Mouse (Mus musculus): ENCODE measurements at regions not wholly inside any gene's neighbourhood (a gene's known extent, or its start where the extent isn't known, plus 50 kb on each side); places are given as distances from the start of the nearest gene placed in this dataset.

GRCm38 (mm10) chr19:14343890-14344289 is 254.0 kb downstream of the Tle4 start:
- in situ Hi-C loops (cut with MseI, MboI) = no loop called here

- in situ Hi-C loops (cut with MseI, MboI) = no loop called here
Measured at GRCm38 (mm10) chr19:14344467-14344866, 253.4 kb downstream of the Tle4 start.

DNA sequence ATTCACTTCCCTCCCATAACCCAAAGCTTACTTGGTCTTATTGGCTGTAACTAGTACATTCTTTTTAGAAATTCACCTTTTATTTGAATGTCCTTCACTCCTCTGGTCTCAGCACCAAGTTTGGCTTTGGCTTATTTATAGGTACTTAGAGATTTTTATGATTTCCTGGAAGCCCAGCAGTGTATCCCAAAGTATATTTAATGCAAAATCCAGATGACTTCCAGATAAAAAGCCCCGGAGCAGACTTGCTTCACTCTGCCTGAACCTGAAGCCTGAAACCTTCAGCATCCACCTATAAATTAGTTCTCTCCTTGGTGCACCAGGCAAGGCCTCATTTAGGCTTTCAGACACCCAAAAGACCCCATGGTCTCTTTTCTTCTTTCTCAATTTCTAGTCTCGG is 250.8 kb downstream of the Tle4 start:
- in situ Hi-C loops (cut with MseI, MboI) = no loop called here

DNA sequence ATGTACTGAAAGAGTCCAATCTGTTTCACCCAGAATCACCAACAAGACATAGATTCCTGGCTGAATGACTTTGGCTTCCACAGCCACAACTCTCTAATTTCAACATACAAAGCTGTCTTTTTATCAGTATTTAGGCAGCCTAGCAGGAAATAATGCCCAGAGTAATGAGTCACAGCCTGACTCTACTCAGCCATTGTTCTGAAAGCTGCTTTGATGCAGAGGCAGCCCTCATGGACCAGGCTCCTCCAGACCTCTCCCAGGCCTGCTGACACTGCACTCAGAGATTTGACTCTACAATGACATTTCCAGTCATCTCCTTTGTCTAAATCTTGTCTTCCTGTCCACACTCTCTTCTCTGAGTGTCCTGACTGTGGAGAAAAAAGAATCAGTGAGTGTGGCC is 250.4 kb downstream of the Tle4 start:
- in situ Hi-C loops (cut with MseI, MboI) = no loop called here

DNA sequence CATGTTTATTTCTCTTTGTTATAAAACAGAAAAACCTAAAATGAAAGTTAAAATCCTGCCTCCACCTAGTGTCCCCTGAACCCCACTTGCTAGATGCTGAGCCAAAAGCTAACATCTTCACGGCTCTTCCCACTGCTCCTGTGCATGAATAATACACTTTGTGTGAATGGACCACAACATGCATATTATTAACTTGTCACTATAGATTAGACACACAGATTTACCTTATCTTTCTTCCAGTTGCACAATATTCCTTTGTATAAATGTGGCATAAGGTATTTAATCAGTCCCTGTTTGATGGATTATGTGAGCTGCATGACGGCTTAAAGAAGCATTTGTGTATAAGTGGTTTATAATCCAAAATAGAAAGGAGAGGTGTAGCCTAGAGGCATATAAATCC is 248.1 kb downstream of the Tle4 start:
- in situ Hi-C loops (cut with MseI, MboI) = no loop called here

DNA sequence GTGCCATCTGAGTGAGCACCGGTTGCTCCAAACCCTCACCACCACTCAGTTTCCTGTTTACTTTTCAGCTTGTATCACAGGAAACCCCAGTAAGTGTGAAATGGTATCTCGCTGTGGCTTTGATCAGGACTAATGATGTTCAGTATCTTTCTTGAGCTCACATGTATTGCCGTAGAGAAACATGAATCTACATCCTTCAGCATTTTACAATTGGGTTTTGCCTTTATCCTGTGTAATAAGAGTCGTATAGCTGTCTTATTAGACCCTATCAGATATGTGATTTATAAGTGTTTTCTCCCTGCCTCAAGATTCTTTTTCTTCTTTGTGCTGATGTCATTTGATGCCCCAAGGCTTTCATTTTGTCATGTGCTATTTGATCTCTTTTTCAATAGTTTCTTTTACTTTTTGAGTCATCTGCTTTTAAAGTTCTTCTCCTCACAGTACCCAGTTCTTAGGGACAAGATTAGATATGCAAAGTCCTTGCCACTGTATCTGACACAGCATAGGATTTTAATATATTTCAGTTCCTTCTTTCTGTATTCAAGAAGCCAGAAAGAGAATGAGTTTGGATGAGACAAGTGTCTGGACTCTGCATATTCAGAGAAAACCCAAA is 246.0 kb downstream of the Tle4 start:
- in situ Hi-C loops (cut with MseI, MboI) = no loop called here

DNA sequence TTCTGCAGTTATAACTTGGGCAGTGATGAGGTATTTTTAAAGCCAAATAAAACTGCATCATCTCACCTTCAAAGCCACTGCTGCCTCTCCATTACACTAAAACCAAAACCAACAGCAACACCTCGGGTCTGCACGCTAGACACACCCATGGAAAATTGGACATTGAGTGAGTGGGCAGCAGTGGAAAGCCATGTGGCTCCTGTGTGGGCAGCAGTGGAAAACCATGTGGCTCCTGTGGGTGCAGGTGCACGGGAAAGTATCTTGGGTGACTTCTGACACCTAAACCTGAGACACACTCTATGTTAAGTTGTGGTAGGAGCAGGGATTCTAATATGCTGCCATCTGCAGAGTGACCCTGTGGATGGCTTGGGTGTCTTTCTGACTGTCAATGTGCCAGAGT is 245.3 kb downstream of the Tle4 start:
- in situ Hi-C loops (cut with MseI, MboI) = no loop called here

DNA sequence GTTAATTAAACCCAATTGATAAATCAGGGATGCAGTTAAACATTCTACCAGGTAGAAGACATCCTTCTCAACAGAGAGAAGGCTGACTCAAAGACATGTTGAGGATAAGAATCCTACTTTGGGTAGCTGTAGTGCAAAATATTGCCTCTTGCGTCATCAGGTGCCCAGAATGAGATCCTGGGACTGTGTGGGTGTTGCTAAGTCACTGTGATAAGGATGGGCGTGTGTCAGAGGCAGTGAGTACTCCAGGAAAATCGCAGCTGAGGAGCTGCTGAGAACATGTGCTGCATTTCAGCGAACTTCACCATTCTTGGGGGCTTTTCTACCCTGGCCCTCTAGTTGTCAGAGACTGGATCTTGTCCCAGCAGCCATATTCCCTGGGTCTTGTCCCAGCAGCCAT is 244.7 kb downstream of the Tle4 start:
- in situ Hi-C loops (cut with MseI, MboI) = no loop called here

GRCm38 (mm10) chr19:14355128-14355527 is 242.7 kb downstream of the Tle4 start:
- in situ Hi-C loops (cut with MseI, MboI) = no loop called here

- in situ Hi-C loops (cut with MseI, MboI) = no loop called here
Measured at GRCm38 (mm10) chr19:14355946-14356345, 241.9 kb downstream of the Tle4 start.

GRCm38 (mm10) chr19:14360611-14361010 is 237.2 kb downstream of the Tle4 start:
- in situ Hi-C loops (cut with MseI, MboI) = no loop called here

DNA sequence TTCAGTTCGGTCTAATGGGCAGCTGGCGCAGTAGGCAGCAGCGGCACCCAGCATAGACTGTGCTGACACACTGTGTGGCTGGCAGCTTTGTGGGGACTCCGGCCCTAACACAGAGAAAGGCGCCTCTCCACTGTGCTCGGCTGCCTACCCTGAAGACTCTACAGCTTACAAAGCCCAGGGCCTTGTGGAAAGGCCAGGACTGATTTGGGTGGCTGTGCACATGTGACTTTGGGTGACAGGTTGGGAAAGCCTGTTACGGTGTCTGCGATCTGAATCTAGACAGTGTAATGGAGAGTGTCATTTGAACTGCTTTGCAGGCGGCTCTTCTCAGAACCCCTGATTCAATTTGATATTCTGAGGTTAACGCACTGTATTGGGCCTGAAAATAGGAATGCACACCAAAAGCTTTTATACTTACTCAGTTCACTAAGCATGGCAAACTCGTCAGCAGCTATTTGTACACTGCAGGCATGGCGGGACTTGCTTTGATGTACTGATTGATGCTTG is 228.7 kb downstream of the Tle4 start:
- in situ Hi-C loops (cut with MseI, MboI) = no loop called here

- in situ Hi-C loops (cut with MseI, MboI) = no loop called here
Measured at GRCm38 (mm10) chr19:14371360-14371759, 226.5 kb downstream of the Tle4 start.

- in situ Hi-C loops (cut with MseI, MboI) = no loop called here
Measured at GRCm38 (mm10) chr19:14373996-14374395, 223.9 kb downstream of the Tle4 start.

- in situ Hi-C loops (cut with MseI, MboI) = no loop called here
Measured at GRCm38 (mm10) chr19:14380898-14381297, 217.0 kb downstream of the Tle4 start.

DNA sequence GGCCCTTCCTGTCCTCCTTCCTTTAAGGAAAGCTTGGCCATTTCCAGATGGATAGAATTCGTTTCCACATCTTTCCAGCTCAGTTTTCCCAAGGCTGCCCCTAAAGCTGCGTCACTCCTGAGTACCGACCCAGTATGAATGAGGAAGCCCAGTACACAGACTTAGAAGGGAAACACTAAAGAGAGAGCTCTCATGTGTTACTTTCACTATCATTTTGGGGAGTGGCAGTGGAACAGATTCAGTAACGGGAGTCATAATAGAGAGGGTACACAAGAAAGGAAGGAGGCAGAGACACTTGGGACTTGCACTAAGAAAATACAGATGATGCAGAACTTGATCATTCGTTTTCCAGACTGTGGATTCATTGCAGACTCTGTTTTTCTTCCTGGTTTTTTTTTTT is 210.1 kb downstream of the Tle4 start:
- in situ Hi-C loops (cut with MseI, MboI) = no loop called here

DNA sequence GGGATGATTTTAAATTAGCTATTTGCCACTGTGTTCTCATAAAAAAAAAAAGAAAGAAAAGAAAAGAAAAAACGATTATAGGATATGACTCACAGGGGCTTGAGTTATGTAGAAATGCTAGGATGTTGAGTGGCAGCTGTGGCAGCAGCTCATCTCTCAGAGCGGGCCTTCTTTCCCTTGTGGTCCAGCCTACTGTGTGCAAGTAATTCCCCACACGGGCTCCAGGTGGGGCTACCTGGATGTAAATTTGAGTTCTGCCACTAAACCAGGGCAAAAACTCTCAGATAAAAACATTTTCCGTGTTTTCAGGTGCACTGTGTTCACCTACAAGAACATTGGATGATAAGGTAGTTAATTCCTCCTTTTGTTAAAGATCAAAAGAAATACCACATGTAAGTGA is 209.3 kb downstream of the Tle4 start:
- in situ Hi-C loops (cut with MseI, MboI) = no loop called here

- in situ Hi-C loops (cut with MseI, MboI) = no loop called here
Measured at GRCm38 (mm10) chr19:14389881-14390837, 207.7 kb downstream of the Tle4 start.

- in situ Hi-C loops (cut with MseI, MboI) = no loop called here
Measured at GRCm38 (mm10) chr19:14390914-14391313, 206.9 kb downstream of the Tle4 start.

Measured in mouse trophoblast stem cell (cell line).